Mouse (Mus musculus) embryonic stem cell, embryonic (primary cell): ENCODE results near the gene Usp34.

Experiments
- CTCF ChIA-PET, 4 experiments: fragments of 300-600 bp in 2 of 4; fragments of 350-600 bp in 2 of 4; sonication (Branson Sonifier 250); formaldehyde crosslinking; loops; one replicate each; lab custom pipeline; 2022; ENCODE audit warnings: inconsistent platforms in 2 of 4; lab: Charles Lee
- POLR2A ChIA-PET, 4 experiments: fragments of 300-600 bp in 2 of 4; fragments of 350-600 bp in 2 of 4; sonication (Branson Sonifier 250); formaldehyde crosslinking; loops; one replicate each; lab custom pipeline; 2022; ENCODE audit warnings: antibody characterized with exemption in 4 of 4, inconsistent platforms in 1 of 4; lab: Charles Lee

Gene Usp34

DNA sequence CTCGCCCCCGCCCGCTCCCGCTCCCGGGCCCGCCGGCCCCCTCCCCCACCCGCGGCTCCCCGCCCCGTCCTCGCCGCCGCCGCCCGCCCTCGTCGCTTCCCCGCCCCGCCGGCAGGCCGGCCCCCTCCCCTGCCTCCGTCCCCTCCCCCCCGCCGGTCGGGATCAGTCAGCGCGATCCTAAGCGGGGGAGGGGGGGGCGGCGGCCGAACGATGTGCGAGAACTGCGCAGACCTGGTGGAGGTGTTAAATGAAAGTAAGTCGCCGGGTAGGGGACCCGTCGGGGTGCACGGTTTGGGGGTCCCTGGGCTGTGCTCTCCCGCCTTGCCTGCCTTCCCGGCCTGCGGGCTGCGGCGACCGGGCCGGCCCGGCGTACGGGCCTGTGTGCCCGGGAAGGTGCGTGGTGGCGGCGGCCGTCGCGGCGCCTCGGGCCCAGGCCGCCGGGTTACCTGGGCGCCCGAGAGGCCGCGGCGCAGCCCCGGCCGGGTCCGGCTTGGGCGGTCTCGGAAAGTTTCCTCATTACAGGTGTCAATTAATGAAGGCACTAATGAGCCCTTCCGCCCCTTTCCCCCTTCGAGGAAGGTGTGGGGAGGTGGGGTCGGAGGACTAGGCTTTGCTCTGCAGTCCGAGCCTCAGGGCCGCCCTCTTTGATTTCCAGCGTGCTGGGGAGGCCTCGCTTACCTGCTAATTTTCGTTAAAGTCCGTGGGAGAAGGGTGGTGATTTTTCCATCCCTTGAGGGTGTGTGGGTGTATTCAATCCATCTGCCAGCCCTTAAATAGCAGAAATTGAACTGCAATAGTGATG lies at the start of gene Usp34:
Gene Usp34 (plus strand): TSS at position 132 of the 802 bp plus-strand sequence.
- ChIA-PET CTCF (no interaction called here), POLR2A (no interaction called here)

DNA sequence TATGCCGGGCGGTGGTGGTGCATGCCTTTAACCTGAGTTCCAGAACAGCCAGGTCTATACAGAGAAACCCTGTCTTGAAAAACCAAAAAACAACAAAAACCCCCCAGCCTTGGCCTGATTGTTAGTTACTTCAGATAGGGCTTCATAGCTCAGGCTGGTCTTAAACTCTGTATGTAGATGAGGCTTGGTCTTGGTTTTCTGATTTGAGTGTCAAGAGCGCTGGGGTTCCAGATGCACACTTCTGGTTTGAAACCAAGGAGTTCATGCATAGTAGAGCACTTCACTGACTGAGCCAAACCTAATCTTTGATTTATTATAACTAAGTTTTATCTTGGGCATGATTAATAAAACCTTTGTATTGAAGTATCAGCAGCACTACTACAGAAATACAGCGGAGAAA lies 47.6 kb upstream of the Usp34 start:
- CTCF ChIA-PET, result interaction anchor here in 2 of 4 experiments (0.5 to 0.6 kb wide), 2 partner anchors 262 to 624 kb away, joined by 3 read pairs; no protein-coding TSS in a partner anchor
- POLR2A ChIA-PET, result interaction anchor here in 3 of 4 experiments (0.6 to 9.1 kb wide), 13 partner anchors 10 to 288 kb away, joined by 3 to 85 read pairs (median 8); partner anchors contain the start of genes Fam161a (in 2 of the 3) and Cct4 (in 1 of the 3)

DNA sequence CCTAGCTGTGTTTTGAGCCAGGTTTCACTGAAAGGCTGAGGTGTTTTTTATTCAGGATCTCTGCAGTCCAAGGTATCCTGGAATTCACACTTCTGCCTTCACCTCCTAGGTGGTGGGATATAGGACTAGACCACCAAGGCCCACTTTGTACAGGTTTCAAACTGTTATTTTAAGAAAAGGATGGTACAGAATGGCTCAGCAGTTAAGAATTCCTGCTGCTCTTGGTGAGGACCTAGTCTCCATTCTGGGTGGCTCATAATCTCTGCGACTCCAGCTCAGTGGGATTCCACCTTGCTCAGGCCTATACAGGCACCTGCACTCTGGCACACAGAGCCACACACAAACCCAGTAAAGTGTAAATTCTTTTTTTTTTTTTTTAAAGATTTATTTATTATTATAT lies 47.2 kb upstream of the Usp34 start:
- CTCF ChIA-PET, result interaction anchor here in 3 of 4 experiments (0.5 to 1.2 kb wide), 3 partner anchors 246 to 624 kb away, joined by 3 to 4 read pairs (median 3); no protein-coding TSS in a partner anchor
- POLR2A ChIA-PET, result interaction anchor here (0.6 to 9.1 kb wide), 23 partner anchors 10 to 561 kb away, joined by 3 to 85 read pairs (median 5); partner anchors contain the start of genes Cct4 (in 2 of the 4) and Fam161a (in 2 of the 4)

DNA sequence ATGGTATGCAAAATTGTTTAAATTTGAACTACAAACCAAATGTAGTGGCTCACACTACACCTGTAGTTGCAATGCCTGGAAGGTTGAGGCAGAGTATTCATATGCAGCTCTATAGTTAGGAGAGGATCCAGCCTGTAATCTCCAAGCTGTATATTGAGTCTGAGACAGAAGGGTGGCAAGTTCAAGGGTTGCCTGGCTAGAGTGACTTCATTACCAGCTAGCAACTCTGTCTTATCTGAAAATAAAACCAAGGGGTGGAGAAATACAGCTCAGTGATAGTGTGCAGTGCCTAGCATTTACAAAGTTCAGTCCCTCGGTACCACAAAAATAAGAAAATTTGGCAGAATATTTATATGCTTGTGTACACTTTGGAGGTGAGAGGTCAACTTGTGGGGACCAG lies 46.5 kb upstream of the Usp34 start:
- ChIA-PET CTCF (interaction anchor here in 2 of 4 experiments (0.6 to 1.2 kb wide), 2 partner anchors 45 to 247 kb away, joined by 3 to 4 read pairs; no protein-coding TSS in a partner anchor), POLR2A (interaction anchor here (0.6 to 9.1 kb wide), 27 partner anchors 9 to 561 kb away, joined by 3 to 85 read pairs (median 4); partner anchors contain the start of genes Fam161a (in 3 of the 4) and Cct4 (in 2 of the 4))

DNA sequence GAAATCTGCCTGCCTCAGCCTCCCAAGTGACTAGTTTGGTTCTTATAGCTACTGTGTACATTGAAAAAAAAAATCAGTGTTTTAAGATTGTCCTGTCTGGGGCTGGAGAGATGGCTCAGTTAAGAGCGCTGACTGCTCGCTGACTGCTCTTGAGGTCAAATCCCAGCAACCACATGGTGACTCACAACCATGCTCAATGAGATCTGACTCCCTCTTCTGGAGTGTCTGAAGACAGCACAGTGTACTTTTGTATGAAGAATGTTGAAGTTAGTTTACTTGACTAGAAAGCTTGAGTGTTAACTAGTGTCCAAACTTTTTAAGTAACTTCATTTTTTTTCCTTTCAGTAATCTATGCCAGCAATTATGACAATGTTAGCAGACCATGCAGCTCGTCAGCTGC lies 45.2 kb upstream of the Usp34 start:
- ChIA-PET CTCF (no interaction called here), POLR2A (interaction anchor here in 3 of 4 experiments (0.6 to 9.1 kb wide), 15 partner anchors 9 to 640 kb away, joined by 3 to 85 read pairs (median 4); partner anchors contain the start of genes Cct4 (in 1 of the 3), Commd1 (in 1 of the 3) and Fam161a (in 1 of the 3))

DNA sequence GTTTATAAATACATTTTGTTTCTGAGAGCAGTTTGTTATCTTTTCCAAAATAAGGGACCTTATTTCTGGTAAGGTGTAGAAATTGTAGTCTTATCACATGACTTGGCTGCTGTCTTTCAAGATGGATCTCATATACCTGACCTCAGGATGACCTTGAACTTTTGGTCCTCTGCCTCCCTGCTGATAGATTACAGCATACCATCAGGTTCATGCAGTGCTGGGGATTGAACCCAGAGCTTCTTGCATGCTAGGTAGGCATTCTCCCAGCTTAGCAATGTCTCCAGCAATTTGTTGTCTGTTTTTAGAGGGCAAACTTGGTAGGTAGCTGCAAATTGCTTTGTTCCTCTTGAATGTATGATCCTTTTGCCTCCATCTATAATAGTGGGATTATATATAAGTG lies 41.7 kb upstream of the Usp34 start:
- POLR2A ChIA-PET, result interaction anchor here in 3 of 4 experiments (0.9 to 3.7 kb wide), 18 partner anchors 8 to 279 kb away, joined by 3 to 27 read pairs (median 4); partner anchors contain the start of genes Xpo1 (in 3 of the 3) and Fam161a (in 2 of the 3)
- CTCF ChIA-PET, result no interaction called here

DNA sequence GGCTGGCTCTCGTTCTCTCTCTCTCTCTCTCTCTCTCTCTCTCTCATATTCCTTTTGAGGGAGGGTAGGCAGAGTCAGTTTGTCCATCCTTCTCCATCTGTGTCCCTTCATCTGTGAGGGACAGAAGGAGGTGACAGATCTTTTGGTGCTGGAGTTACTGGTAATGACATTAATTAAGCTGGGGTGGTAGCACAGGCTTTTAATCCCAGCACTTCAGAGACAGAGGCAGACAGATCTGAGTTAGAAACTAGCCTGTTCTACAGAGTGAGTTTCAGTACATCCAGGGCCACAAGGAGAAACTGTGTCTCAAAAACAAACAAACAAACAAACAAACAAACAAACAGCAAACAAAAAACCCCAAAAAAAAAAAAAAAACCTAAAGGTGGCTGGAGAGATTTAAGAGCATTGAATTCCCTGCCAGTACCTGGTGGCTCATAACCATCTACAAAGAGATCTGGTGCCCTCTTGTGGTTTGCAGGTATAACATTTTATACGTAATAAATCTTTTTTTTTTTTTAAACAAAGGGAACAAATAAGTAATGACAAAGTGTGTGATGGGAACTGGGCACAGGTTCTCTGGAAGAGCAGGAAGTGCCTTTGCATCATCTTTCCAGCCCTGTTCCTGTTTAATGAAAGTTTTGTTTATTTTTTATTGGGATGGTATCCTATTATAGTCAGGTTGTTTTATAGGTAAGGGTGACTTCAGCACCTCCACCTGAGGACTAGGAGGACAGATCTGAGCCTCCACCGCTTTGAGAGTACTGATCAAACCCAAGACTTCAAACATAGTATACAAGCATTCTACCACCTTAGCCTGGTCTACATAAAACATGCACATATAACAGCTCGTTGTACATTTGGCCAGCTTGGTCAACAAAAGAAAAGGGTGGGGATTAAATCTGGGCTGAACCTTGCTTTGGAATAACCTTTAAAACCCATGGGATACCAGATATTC lies 34.6 kb upstream of the Usp34 start:
- CTCF ChIA-PET, result interaction anchor here in 1 of 4 experiments (0.8 to 1.0 kb wide), 2 partner anchors 178 to 264 kb away, joined by 3 to 4 read pairs; no protein-coding TSS in a partner anchor

DNA sequence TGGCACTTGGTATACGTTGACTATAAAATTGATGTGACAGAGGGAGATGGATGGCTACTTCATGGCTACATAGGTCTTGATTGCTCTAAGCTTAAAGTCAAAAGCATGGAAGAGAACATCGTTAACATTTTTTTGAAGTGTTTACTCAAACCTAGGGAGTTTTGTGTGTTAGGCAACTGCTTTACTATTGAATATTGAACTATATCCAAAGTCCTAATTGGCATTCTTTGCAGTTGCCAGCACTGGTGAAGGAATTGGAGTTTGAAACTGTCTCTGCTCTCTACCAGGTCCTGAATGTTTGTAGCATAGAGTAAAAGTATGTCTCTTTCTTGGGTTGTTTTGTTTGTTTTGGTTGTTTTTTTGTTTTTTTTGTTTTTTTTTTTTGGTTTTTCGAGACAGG lies 30.9 kb upstream of the Usp34 start:
- POLR2A ChIA-PET, result interaction anchor here in 2 of 4 experiments (0.8 to 4.9 kb wide), 11 partner anchors 11 to 288 kb away, joined by 3 to 45 read pairs (median 14); partner anchors contain the start of genes Cct4 (in 1 of the 2) and Xpo1 (in 1 of the 2)
- CTCF ChIA-PET, result no interaction called here

More for the DNA sequence above, 34.6 kb upstream of the Usp34 start:
- POLR2A ChIA-PET, result interaction anchor here (0.7 to 5.0 kb wide), 13 partner anchors 7 to 281 kb away, joined by 3 to 85 read pairs (median 3); partner anchors contain the start of genes Xpo1 (in 2 of the 4) and Cct4 (in 1 of the 4)

DNA sequence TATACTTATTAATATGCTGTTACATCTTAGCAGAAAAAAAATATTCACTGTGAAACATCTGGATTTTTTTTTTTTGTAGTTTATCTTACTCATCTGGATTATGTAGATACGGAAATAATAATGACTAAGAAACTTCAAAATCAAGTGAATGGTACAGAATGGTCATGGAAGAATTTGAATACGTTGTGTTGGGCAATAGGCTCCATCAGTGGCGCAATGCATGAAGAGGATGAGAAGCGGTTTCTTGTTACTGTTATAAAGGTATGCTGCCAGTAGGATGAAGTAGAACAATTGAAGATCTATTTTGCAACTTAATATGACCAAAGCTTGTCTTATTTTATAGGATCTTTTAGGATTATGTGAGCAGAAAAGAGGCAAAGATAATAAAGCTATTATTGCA lies 22.2 kb upstream of the Usp34 start:
- ChIA-PET POLR2A (interaction anchor here in 1 of 4 experiments (0.8 to 5.9 kb wide), 7 partner anchors 10 to 284 kb away, joined by 3 to 48 read pairs (median 4); no protein-coding TSS in a partner anchor), CTCF (no interaction called here)

DNA sequence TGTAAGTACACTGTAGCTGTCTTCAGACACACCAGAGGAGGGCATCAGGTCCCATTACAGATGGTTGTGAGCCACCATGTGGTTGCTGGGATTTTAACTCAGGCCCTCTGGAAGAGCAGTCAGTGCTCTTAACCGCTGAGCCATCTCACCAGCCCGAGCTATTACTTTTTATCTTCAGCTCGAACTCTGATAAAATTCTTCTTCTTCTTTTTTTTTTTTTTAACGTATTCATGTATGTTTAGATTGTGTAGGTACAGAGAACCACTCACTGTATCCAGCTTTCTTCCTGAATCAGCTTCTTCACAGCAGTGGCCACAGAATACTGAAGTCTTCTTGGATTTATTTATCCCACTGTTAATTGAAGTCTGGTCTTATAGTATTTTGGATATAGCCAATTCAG lies 17.8 kb upstream of the Usp34 start:
- ChIA-PET CTCF (interaction anchor here in 1 of 4 experiments (0.7 kb wide), 1 partner anchor 8 kb away, joined by 3 read pairs; no protein-coding TSS in a partner anchor), POLR2A (interaction anchor here in 3 of 4 experiments (0.6 to 5.9 kb wide), 12 partner anchors 7 to 292 kb away, joined by 3 to 48 read pairs (median 6); no protein-coding TSS in a partner anchor)

DNA sequence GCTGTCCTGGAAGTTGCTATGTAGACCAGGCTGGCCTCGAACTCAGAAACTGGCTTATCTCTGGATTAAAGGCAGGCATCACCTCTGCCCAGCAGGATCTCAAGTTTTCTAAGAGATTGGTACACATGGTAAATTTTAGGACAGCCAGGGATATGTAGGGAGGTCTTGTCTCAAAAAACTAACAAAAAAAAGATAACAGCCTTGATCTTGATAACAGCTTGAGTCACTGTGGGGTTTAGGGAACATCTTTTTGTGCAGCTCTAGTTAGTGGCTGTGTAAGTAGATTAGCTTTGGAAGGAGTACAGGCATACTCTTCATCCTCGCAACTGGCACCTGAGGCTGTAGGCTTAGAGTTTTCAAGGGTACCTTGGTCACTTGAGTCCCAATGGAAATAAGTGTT lies 9.3 kb upstream of the Usp34 start:
- ChIA-PET CTCF (interaction anchor here in 1 of 4 experiments (0.6 kb wide), 1 partner anchor 9 kb away, joined by 3 read pairs; no protein-coding TSS in a partner anchor), POLR2A (interaction anchor here (0.6 to 6.8 kb wide), 11 partner anchors 9 to 306 kb away, joined by 3 to 48 read pairs (median 3); partner anchors contain the start of gene Fam161a (in 1 of the 4))

DNA sequence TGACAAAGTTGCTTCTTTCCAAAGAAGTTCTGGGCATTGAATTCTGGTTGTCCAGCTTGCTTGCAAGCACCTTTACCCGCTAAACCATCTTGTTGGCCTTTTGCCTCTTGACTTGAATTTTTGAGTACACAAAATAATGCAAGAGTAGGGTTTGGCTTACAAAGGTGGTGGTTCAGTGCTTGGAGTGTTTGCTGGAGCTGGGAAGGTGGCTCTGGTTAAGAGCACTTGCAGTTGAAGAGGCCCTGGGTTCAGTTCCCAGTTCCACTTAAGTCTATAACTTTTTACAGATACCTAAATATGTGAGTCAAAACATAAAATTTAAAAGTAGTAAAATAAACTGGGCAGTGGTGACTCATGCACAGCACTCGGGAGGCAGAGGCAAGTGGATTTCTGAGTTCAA lies 8.4 kb upstream of the Usp34 start:
- ChIA-PET POLR2A (interaction anchor here in 2 of 4 experiments (0.7 to 5.5 kb wide), 3 partner anchors 12 to 225 kb away, joined by 3 to 48 read pairs (median 3); no protein-coding TSS in a partner anchor), CTCF (no interaction called here)

DNA sequence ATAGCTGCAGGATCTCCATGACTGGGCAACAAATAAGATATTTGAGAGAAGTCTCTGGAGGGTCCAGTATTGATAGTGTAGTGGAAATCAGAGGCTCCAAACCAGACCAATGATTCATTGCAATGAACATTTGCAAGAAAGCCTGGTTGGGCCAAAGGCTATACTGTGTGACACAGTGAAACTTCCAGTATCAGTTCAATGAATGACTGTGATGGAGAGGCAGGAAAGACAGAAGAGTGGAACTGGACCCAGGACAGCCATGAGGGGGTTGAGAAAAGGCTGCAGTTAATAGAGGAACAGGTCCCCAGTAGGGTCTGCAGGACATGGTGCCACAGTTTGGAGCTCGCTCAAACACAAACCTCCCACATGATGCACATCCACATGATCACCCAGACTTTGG lies 6.8 kb upstream of the Usp34 start:
- CTCF ChIA-PET, result no interaction called here
- POLR2A ChIA-PET, result interaction anchor here in 1 of 4 experiments (0.5 to 6.6 kb wide), 6 partner anchors 9 to 309 kb away, joined by 3 to 43 read pairs (median 5); partner anchors contain the start of gene Xpo1

DNA sequence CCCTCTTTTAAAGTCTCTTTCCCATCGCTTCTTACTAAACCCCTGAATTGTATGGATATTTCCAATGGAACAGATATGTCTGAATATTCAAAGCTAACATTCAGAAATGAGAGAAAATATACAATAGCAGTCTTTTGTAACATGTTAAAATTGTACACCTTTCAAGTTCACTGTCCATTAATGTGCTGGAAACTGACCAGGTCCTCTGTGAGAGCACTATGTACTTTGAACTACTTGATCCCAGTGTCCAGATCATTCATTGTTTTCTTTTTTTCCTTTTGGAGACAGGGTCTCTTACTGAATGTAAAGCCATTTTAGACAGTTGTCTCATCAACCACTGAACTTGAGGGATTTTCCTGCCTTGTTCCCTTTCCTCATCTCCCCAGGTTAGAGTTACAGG lies 3.6 kb upstream of the Usp34 start:
- POLR2A ChIA-PET, result interaction anchor here in 2 of 4 experiments (0.8 to 6.6 kb wide), 11 partner anchors 8 to 313 kb away, joined by 3 to 43 read pairs (median 4); partner anchors contain the start of genes Cct4 (in 1 of the 2), Fam161a (in 1 of the 2) and Xpo1 (in 1 of the 2)
- CTCF ChIA-PET, result interaction anchor here in 2 of 4 experiments (0.6 to 0.7 kb wide), 3 partner anchors 11 to 23 kb away, joined by 3 to 8 read pairs (median 5); no protein-coding TSS in a partner anchor

DNA sequence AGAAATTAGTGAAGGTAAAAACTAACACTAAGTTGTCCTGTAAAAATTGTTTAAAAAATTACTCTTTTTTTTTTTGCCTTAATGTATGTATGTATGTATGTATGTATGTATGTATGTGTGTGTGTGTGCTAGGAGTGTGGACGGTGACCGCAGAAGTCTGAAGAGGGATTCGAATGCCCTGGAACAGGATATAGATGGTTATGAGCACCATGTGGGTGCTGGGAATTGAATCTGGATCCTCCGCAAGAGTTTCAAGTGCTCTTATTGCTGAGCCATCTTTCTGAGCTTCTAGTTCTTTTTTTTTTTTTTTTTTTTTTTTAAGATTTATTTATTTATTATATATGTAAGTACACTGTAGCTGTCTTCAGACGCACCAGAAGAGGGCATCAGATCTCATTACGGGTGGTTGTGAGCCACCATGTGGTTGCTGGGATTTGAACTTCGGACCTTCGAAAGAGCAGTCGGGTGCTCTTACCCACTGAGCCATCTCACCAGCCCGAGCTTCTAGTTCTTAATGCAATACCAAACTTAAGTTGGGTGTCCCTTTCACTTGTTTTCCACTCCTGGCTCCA lies 1.5 kb upstream of the Usp34 start:
- CTCF ChIA-PET, result interaction anchor here in 2 of 4 experiments (0.6 to 0.7 kb wide), 4 partner anchors 11 to 78 kb away, joined by 3 to 6 read pairs (median 4); no protein-coding TSS in a partner anchor

More for the DNA sequence above, 1.5 kb upstream of the Usp34 start:
- POLR2A ChIA-PET, result interaction anchor here (0.6 to 6.6 kb wide), 31 partner anchors 10 to 361 kb away, joined by 3 to 43 read pairs (median 4); partner anchors contain the start of genes Ahsa2 (in 1 of the 4), Cct4 (in 1 of the 4), Fam161a (in 1 of the 4) and Xpo1 (in 1 of the 4)
